Mouse (Mus musculus) kidney, embryonic 14.5 days (tissue): ENCODE results near the gene Eps8. TPM values are rescaled to one million over a fixed set of nuclear protein-coding genes. Genes with fewer than 3 reads are reported as not detected.

Source experiments
- ATAC-seq: fragments of 200-750 bp; cut with Nextera tagmentation; 2 replicates; pipeline ENCODE4 v1.8.0; 2017; ENCODE audit warnings: moderate number of reproducible peaks, mild to moderate bottlenecking, moderate TSS enrichment, moderate library complexity; ENCODE audit not compliant: low FRiP score, low TSS enrichment
- H3K27ac ChIP-seq: fragments of 300-500 bp; sonication (generic); 2 replicates; pipeline ENCODE4 v1.5.1; 2014; ENCODE audit warnings: low read depth, mild to moderate bottlenecking, low read length, moderate library complexity, mixed read lengths
- H3K27me3 ChIP-seq: fragments of 300-500 bp; sonication (generic); 2 replicates; pipeline ENCODE4 v1.6.1; 2014; ENCODE audit warnings: mild to moderate bottlenecking, low read length; ENCODE audit not compliant: control insufficient read depth, insufficient read depth
- H3K36me3 ChIP-seq: fragments of 300-500 bp; sonication (generic); 2 replicates; pipeline ENCODE4 v1.6.1; 2014; ENCODE audit warnings: low read length, mixed read lengths; ENCODE audit not compliant: control insufficient read depth, insufficient read depth
- H3K4me1 ChIP-seq: fragments of 300-500 bp; sonication (generic); 2 replicates; pipeline ENCODE4 v1.6.1; 2014; ENCODE audit warnings: low read length, mixed read lengths; ENCODE audit not compliant: control insufficient read depth, insufficient read depth
- H3K4me2 ChIP-seq: fragments of 300-500 bp; sonication (generic); replicated peaks from 2 replicates; pipeline ENCODE4 v1.6.1; 2014; ENCODE audit warnings: low read depth, mild to moderate bottlenecking, low read length
- H3K4me3 ChIP-seq: fragments of 300-500 bp; sonication (generic); 2 replicates; pipeline ENCODE4 v1.5.1; 2014; ENCODE audit warnings: mild to moderate bottlenecking, low read length
- H3K9ac ChIP-seq: fragments of 300-500 bp; sonication (generic); 2 replicates; pipeline ENCODE4 v1.6.1; 2014; ENCODE audit warnings: low read depth, mild to moderate bottlenecking, low read length, moderate library complexity
- H3K9me3 ChIP-seq: fragments of 300-500 bp; sonication (generic); 2 replicates; pipeline ENCODE4 v1.6.1; 2016; ENCODE audit warnings: low read length; ENCODE audit not compliant: control insufficient read depth
- WGBS: fragments of 180-500 bp; shearing (Covaris S2); extraction: QIAGEN DNeasy Blood & Tissue Kit; methylation state at CpG from one replicate; pipeline ENCODE4 v1.1.7; 2014; 5-methylcytosine and 5-hydroxymethylcytosine counted together
- polyA plus RNA-seq: library from polyadenylated mRNA; unstranded; fragments of >200 nt; fragmentation: Nextera tagmentation; extraction: Ambion mirVana; gene quantifications from 2 replicates; pipeline ENCODE4 v1.2.1, GENCODE M21; 2014

Eps8 gene
- polyA plus RNA-seq, 1 experiment from 2014 or later = 28.5 TPM

DNA sequence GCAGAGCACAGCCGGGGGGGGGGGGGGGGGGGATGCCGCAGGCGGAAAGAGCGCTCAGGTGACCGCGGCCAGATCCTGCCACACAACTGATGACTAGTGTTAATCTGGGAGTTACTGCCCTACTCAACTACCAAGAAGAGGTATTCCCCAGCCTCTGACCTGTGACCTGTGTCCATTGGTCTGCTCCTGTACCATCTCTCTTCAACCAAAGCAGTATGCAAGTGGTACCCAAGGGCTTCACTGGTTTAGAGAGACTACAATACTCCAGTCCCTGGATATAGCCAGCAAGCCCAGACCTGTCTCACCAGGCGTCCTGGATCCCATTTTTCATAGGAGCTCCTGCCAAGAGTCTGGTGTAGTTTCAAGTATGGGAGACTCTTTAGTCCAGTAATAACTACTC is 5.1 kb downstream of the Eps8 start:
- Histone ChIP-seq H3K27ac (no peak overlapping the region), H3K27me3 (peaks cover 6% of the 10 kb centered on the region; the same call in 1 of the 2 replicates), H3K9ac (peak overlapping the region; percentile 75; the same call in 1 of the 2 replicates), H3K4me2 (peak overlapping the region; percentile 98), H3K4me1 (no peaks in the 10 kb centered on the region), H3K4me3 (peak overlapping the region; percentile 78), H3K36me3 (no peaks in the 10 kb centered on the region), H3K9me3 (no peaks in the 10 kb centered on the region)
- no peak; the same call in none of the 2 replicates for ATAC-seq
- 25% methylated on average over 6 of the region's 7 CpGs for WGBS

DNA sequence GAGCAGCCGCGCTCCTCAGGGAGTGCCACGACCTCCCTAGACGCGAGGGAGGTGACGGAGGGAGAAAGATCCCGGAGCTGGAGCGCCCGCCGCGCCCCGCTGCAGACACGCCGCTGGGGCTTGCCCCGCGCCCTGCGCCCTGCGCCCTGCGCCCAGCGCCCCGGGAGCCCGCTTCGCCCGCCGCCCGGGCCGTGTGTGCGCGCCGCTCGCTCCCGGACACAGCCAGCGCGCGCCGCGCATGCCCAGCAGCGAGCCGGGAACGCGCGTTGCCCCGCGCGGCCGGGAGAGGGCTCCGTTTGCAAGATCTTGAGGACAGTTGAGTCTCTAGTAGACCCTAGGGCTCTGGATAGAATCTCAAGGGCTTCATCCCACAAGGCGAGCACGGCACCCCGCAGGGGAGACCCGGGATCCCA is 5.6 kb downstream of the Eps8 start:
- no peak overlapping the region for H3K27ac ChIP-seq
- peak; percentile 92 for ATAC-seq
- under 1% methylated on average over 37 of the region's 51 CpGs for WGBS

DNA sequence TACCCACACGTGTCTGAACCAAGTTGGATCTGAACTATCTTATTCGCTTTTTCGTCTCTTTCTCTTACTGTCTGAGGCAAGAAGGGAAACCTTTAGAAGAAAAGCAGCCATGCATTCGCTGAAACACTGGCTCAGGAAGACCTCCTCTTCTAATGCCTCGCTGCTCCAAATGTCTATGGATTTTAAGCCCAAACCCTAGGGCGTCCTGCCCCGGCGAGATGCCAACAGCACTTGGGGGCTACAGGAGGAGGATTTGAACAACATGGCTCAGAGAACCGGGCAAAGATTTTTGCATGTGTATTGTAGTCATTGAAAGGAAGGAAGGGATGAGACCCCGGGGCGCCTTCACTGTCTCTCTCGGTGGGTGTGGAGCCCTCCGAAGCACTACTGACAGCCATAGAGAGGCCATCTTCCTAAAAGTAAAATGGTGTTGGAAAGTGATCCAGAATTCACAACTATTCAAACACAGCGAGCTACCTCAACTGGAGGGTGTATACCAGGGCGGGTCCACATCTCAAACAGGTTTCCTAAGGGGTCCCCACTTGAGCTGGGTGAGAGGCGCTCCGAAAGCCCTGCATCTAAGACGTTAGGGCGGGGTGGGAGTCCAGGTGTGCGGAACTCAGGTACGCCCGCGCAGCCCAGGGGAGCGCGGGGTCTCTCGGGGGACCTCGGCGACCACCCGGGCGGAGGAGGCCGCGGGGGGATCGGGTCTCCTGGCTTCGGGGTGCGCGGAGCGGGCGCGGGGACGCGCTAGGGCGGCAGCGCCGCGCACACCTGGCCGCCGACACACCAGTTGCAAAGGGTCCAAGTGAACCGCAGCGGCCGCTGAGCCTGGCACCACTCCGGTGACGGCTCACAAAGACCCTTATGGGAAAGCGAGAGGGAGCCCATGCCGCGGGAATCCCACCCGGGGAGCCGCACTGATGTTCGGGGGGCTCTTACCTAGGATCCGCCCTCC is 6.3 kb downstream of the Eps8 start:
- peak overlapping the region; percentile 78 for H3K4me3 ChIP-seq
- H3K9me3 ChIP-seq = no peaks in the 10 kb centered on the region
- peak; percentile 74 for ATAC-seq
- H3K36me3 ChIP-seq = no peaks in the 10 kb centered on the region
- peak overlapping the region; percentile 75 for H3K9ac ChIP-seq
- H3K27ac ChIP-seq = no peak overlapping the region
- H3K4me2 ChIP-seq = peak overlapping the region; percentile 98
- no peaks in the 10 kb centered on the region for H3K4me1 ChIP-seq
- WGBS = 1% methylated on average over 57 of the region's 59 CpGs
- peaks cover 6% of the 10 kb centered on the region; the same call in 1 of the 2 replicates for H3K27me3 ChIP-seq

More for the DNA sequence above, 5.6 kb downstream of the Eps8 start:
- Histone ChIP-seq H3K4me2 (peak overlapping the region; percentile 98), H3K9me3 (no peaks in the 10 kb centered on the region), H3K36me3 (no peaks in the 10 kb centered on the region), H3K4me1 (no peaks in the 10 kb centered on the region), H3K4me3 (peak overlapping the region; percentile 78), H3K27me3 (peaks cover 6% of the 10 kb centered on the region; the same call in 1 of the 2 replicates), H3K9ac (peak overlapping the region; percentile 75)

DNA sequence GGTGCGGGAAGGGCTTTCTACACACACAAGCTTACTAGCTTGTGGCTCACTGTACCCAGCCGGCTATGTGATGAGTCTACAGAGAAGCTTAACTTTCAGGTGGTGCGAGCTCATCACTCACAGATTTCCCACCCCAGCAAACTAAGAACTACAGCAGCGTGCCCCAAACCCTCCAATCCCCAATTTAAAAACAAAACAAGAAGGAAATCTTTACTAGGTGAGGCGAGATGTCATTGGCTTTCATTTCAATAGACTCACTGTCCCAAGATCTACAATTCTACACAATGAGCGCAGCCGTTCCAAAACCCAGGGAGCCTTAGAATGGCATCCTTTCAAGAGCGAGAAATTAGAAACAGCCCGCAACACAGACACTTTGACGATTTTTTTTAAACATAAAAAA is 7.0 kb downstream of the Eps8 start:
- 33% methylated on average over 10 of the region's 10 CpGs for WGBS
- peak overlapping the region; percentile 98 for H3K4me2 ChIP-seq
- H3K36me3 ChIP-seq = no peaks in the 10 kb centered on the region
- H3K27me3 ChIP-seq = peaks cover 6% of the 10 kb centered on the region; the same call in 1 of the 2 replicates
- H3K27ac ChIP-seq = no peak overlapping the region
- ATAC-seq = no peak
- H3K4me3 ChIP-seq = peak overlapping the region; percentile 78
- H3K9me3 ChIP-seq = no peaks in the 10 kb centered on the region
- H3K4me1 ChIP-seq = no peaks in the 10 kb centered on the region
- no peak overlapping the region for H3K9ac ChIP-seq

DNA sequence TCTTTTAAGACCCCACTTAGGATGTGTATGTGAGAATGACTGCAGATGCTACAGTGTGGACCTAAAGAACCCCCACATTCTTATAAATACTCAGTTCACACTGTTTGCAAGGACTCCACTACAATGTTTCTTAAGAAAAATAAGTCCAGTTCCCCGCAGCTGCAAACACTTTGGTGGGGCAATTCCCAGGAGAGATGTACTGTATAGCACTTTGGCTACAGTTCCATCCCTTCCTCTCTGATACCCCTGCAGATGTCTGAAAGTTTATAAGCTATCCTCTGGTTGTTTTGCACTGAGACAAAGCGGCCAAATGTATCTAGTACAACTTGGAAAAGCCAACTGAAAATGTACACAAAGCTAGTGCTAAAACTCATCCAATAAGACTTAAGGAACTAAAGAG is 8.0 kb downstream of the Eps8 start:
- no peak overlapping the region for H3K4me2 ChIP-seq
- no peak overlapping the region for H3K4me3 ChIP-seq
- H3K27me3 ChIP-seq = peaks cover 6% of the 10 kb centered on the region; the same call in 1 of the 2 replicates
- H3K27ac ChIP-seq = no peak overlapping the region
- no peaks in the 10 kb centered on the region for H3K4me1 ChIP-seq
- H3K9me3 ChIP-seq = no peaks in the 10 kb centered on the region
- 79% methylated on average over 2 of the region's 2 CpGs for WGBS
- no peak for ATAC-seq
- no peak overlapping the region for H3K9ac ChIP-seq
- H3K36me3 ChIP-seq = no peaks in the 10 kb centered on the region

DNA sequence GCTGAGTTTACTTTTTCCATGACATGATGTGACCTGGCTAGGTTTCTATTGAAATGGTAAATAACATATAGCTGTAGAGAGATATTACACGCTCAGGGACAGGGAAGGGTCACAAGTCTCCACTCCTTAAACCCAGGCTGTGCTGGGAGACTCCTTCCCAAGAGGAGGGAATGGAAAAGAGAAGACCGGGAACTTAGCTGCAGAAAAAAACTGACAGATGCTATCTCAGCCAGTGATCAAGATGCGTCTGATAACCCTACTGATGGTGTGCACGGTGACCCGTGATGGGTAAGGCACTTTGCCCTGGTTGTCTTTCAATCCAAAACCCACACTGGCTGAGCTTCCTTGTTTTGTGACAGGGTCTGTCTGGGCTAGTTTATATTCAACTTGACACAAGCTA is 9.8 kb downstream of the Eps8 start:
- Histone ChIP-seq H3K4me3 (no peak overlapping the region), H3K4me1 (no peaks in the 10 kb centered on the region), H3K27ac (no peak overlapping the region), H3K9me3 (no peaks in the 10 kb centered on the region), H3K4me2 (no peak overlapping the region), H3K9ac (no peak overlapping the region), H3K36me3 (no peaks in the 10 kb centered on the region), H3K27me3 (peaks cover 6% of the 10 kb centered on the region; the same call in 1 of the 2 replicates)
- no peak for ATAC-seq
- WGBS = 76% methylated on average over 5 of the region's 5 CpGs

DNA sequence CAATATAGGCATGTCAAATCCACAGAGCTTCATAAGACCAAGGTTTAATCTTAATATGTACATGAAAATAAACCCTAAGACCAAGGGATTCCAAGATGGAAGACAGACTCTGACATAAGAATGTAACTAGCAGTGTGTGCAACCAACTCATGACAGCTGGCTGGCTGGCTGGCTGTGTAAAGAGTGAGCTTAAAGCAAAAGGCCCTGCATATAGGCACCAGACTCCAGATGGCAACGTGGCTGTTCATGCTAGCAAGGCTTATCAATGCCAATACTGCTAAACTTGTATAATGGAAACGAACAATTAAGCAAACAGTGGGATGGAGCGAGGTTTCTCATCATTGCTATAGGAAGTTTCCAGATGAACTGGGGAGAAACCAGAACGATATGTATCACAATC is 10.9 kb downstream of the Eps8 start:
- Histone ChIP-seq H3K4me1 (no peaks in the 10 kb centered on the region), H3K4me3 (no peak overlapping the region), H3K36me3 (no peaks in the 10 kb centered on the region), H3K27me3 (peaks cover 6% of the 10 kb centered on the region; the same call in 1 of the 2 replicates), H3K9ac (no peak overlapping the region), H3K27ac (no peak overlapping the region), H3K9me3 (no peaks in the 10 kb centered on the region), H3K4me2 (no peak overlapping the region)
- 82% methylated on average over 4 of the region's 4 CpGs for WGBS
- ATAC-seq = no peak

DNA sequence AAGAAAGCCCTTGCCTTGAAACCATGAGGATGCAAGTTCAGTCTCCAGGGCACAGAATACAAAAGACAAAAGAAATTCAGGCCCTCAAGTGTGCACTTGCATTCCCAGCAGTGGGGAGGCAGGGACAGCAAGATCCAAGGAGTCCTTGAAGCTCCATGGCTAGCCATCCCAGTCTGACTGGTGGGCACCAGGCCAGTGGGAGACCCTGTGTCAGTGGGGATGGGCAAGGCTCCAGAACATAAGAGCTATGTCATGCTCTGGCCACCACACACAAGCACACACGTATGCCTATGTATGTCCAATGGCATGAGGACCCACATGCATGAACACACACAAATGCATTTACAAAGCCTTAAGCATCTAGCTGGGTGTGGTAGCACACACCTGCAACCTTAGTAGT is 13.0 kb downstream of the Eps8 start:
- WGBS = 86% methylated on average over 1 of the region's 1 CpGs
- Histone ChIP-seq H3K9ac (no peak overlapping the region), H3K4me1 (no peaks in the 10 kb centered on the region), H3K27ac (no peak overlapping the region), H3K27me3 (no peaks in the 10 kb centered on the region), H3K36me3 (no peaks in the 10 kb centered on the region), H3K4me3 (no peak overlapping the region), H3K4me2 (no peak overlapping the region), H3K9me3 (no peaks in the 10 kb centered on the region)
- no peak for ATAC-seq
